Mouse (Mus musculus) spleen, adult 2 months (tissue): ENCODE data around the gene Hdac5. TPM values are rescaled to one million over a fixed set of nuclear protein-coding genes. Genes with fewer than 3 reads are reported as not detected.

ENCODE experiments used
- DNase-seq, 2 experiments: peaks; one replicate each; pipeline versions ENCODE4 v3.0.0 to v3.0.0-alpha.2; 2012 to 2021; ENCODE audit warnings: low spot score in 2 of 2, low read depth in 1 of 2
- H3K27ac ChIP-seq: fragments of 200-500 bp; 2 replicates; pipeline ENCODE4 v1.5.1; 2012; ENCODE audit warnings: low read length, inconsistent platforms; ENCODE audit not compliant: insufficient read depth
- H3K27me3 ChIP-seq: fragments of 200-500 bp; 2 replicates; pipeline ENCODE4 v1.6.1; 2012; ENCODE audit warnings: mild to moderate bottlenecking, moderate library complexity, low read length, inconsistent platforms; ENCODE audit not compliant: control insufficient read depth, insufficient read depth
- H3K36me3 ChIP-seq: fragments of 200-500 bp; 2 replicates; pipeline ENCODE4 v1.6.1; 2012; ENCODE audit warnings: mild to moderate bottlenecking, low read length, inconsistent platforms; ENCODE audit not compliant: control insufficient read depth, insufficient read depth
- H3K4me1 ChIP-seq: fragments of 200-500 bp; 2 replicates; pipeline ENCODE4 v1.6.1; 2011; ENCODE audit warnings: inconsistent platforms; ENCODE audit not compliant: control insufficient read depth, insufficient read depth, insufficient read length
- H3K4me3 ChIP-seq: fragments of 200-500 bp; 2 replicates; pipeline ENCODE4 v1.5.1; 2011; ENCODE audit warnings: mild to moderate bottlenecking, inconsistent platforms; ENCODE audit not compliant: insufficient read depth, insufficient read length; ENCODE audit errors: extremely low read depth
- CTCF ChIP-seq: fragments of 200-500 bp; IDR thresholded peaks from 2 replicates; pipeline ENCODE4 v1.5.1; 2011; ENCODE audit warnings: mild to moderate bottlenecking, inconsistent platforms; ENCODE audit not compliant: insufficient read depth, insufficient read length, insufficient replicate concordance; ENCODE audit errors: extremely low read depth
- POLR2A ChIP-seq: fragments of 200-500 bp; IDR thresholded peaks from 2 replicates; pipeline ENCODE4 v1.6.1; 2011; ENCODE audit warnings: low read depth, low read length, inconsistent platforms
- WGBS: fragments of 180-500 bp; shearing (Covaris S2); methylation state at CpG from one replicate; pipeline ENCODE4 v1.1.7; 2018; 5-methylcytosine and 5-hydroxymethylcytosine counted together
- polyA plus RNA-seq: library from polyadenylated mRNA; depleted of rRNA; stranded (reverse); fragments of >200 nt; gene quantifications from 2 replicates; pipeline ENCODE4 v1.2.3, GENCODE M21; 2012

Hdac5 gene
- polyA plus RNA-seq, 1 experiment, result 71.9 TPM

DNA sequence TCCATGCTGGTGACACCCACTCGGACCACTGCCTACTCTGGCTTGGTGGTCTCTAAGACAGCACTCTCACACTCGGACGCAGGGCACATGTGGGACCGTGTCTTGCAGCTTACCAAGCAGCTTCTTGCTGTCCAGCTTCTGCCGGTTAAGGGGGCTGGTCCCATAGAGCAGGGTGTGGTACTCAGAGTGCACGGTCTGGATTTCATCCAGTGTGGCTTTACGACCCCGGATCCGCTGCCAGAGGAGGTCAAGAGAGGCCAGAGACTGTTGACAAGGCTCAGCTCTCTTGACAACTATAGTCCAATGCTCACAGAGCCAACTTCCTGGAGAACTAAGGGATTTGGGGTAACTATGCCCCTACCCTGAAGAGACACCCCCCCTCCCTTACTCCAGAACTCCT lies 30.1 kb downstream of the Hdac5 start:
- H3K27ac ChIP-seq, result no peak overlapping the region
- no peak overlapping the region for H3K4me3 ChIP-seq
- DNase-seq, result no peak
- TF ChIP-seq CTCF (no peak), POLR2A (no peak)
- H3K4me1 ChIP-seq, result no peaks in the 10 kb centered on the region
- peaks cover 54% of the 10 kb centered on the region for H3K36me3 ChIP-seq
- no peaks in the 10 kb centered on the region for H3K27me3 ChIP-seq
- 88% methylated on average over 9 of the region's 9 CpGs for WGBS

DNA sequence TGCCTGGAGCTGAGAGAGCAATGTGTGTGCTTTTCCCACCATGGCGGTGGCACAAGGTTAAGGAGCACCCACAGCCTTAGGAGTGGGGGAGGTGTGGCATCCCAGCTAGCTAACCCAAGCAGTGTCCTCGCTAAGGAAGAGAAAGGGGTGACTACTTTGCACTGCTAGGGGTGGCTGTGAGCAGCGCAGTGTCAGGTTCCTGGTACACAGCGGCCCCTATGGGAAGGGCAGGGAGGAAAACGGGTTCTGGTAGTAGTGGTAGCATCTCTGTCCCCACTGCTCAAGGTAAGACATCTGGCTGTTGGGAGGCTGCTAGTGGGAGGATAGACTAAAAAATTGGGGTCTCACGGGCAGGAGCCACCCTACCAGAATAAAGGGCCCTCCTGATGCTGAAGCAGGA lies 31.7 kb downstream of the Hdac5 start:
- TF ChIP-seq CTCF (no peak), POLR2A (no peak)
- WGBS, result 82% methylated on average over 6 of the region's 6 CpGs
- no peak overlapping the region for H3K4me3 ChIP-seq
- H3K27ac ChIP-seq, result no peak overlapping the region
- no peaks in the 10 kb centered on the region for H3K4me1 ChIP-seq
- no peaks in the 10 kb centered on the region for H3K27me3 ChIP-seq
- DNase-seq, result no peak
- peaks cover 45% of the 10 kb centered on the region for H3K36me3 ChIP-seq

GRCm38 (mm10) chr11:102196018-102196797 lies 33.8 kb downstream of the Hdac5 start:
- no peak overlapping the region for H3K4me3 ChIP-seq
- no peak overlapping the region for H3K27ac ChIP-seq
- WGBS, result 88% methylated on average over 21 of the region's 21 CpGs
- no peak for DNase-seq
- TF ChIP-seq CTCF, result no peak
- no peak for TF ChIP-seq POLR2A
- peaks cover 37% of the 10 kb centered on the region for H3K36me3 ChIP-seq
- H3K4me1 ChIP-seq, result no peaks in the 10 kb centered on the region
- H3K27me3 ChIP-seq, result no peaks in the 10 kb centered on the region

DNA sequence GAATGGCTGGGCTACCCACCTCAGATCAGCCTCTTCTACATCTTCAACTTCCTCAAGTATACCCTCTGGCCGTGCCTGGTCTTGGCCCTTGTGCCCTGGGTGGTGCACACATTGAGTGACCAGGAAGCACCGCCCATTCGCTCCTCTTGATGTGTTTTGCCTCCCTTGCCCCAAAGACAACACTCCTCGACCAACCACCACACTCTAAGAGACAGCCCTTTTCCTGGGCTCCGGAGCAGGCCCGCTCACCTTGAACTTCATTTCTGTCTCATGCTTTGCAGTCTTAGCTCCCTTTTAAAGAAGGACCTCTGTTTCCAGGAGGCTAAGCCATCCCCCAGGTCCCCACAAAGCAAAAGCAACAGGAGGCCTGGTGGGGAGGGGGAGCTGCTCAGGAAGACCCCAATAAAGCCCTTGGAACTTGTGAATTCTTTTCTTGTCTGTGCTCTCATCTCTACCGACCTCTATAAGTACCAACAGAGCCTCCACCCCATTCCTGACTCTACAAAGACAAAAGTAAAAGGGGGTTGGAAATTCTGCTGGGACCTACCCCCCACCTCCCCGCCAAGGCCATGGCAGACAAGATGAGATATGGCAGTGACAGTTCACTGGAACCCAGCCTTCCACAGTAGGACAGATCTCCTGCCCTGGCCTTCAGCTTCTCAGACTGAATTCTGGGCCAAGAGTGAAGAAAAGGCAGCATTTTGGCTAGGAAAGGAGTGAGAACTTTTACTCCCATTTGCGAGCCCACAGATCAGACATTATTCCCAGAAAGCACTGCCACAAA lies 36.1 kb downstream of the Hdac5 start:
- TF ChIP-seq CTCF (no peak), POLR2A (no peak)
- DNase-seq, result no peak
- no peaks in the 10 kb centered on the region; the same call in none of the 2 replicates for H3K4me1 ChIP-seq
- 87% methylated on average over 9 of the region's 9 CpGs for WGBS
- peaks cover 28% of the 10 kb centered on the region for H3K36me3 ChIP-seq
- no peak overlapping the region for H3K4me3 ChIP-seq
- H3K27ac ChIP-seq, result no peak overlapping the region
- H3K27me3 ChIP-seq, result no peaks in the 10 kb centered on the region

DNA sequence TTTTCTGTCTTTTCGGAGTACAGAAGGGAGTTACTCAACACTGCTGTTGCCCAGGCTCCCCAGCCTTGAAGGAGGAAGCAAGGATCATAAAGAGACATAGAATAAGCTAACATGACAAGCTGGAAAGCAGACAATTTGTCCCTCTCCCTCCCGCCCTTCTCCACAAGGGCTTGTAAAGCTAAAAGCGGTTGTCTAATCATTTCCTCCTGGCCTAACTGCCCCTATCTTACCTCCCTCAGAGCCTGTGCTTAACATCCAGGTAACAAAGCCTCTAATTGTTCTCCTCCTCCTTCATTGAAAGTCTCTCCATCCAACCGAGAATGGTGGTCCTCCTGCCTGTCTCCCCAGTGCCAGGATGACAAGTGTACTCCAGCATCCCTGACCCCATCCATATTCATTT lies 39.1 kb downstream of the Hdac5 start:
- Histone ChIP-seq H3K4me1 (no peaks in the 10 kb centered on the region; the same call in none of the 2 replicates), H3K27me3 (no peaks in the 10 kb centered on the region), H3K36me3 (peaks cover 11% of the 10 kb centered on the region), H3K27ac (no peak overlapping the region), H3K4me3 (no peak overlapping the region)
- 78% methylated on average over 4 of the region's 4 CpGs for WGBS
- no peak for TF ChIP-seq POLR2A
- TF ChIP-seq CTCF, result no peak
- DNase-seq, result no peak

DNA sequence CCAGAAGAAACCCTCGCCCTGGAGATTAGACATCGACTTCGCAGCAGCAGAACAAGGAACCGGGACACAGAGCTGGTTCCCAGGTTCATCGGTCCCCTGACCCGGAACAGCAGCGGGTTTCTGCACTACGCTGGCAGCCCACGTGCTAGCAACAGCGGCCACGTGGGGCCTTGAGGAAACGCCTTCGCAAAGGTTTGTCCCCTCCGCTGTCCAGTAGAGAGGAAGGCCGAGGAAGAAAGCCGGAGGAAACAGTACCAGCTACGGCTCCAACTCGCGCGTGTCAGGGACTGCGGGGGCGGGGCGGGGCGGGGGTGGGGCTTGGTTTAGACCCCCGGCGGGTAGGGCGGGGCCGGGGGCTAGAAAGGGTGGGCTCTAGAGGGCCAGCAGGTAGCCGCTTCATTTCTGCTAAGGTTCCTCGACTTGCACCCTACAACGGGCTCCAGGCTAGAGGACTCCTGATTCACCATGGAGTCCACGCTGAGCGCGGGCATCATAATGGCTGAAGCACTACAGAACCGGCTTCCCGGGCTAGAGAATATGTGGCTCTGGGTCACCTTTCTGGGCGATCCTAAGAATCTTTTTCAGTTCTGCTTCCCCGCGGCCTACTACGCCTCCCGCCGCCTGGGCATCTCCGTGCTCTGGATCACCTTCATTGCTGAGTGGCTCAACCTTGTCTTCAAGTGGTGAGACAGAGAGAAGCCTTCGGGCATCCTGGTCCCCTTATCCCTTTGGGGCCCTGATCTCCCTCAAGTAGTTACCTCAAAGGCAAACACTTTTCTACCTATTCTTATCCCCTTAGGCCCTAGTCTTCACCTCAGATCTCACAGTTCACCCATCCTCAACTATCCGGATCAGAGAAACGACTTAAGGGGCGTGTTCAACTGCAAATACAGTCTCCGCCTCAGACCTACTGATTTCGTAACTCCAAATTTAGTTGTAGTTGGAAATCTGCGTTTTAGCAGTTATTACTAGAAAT lies 40.2 kb downstream of the Hdac5 start, which contains the start of gene G6pc3:
Gene G6pc3 (plus strand): TSS at position 160 of the 976 bp plus-strand sequence.
- H3K4me3 ChIP-seq, result peak within 1 kb of the TSS; percentile 70
- 2% methylated on average over 50 of the region's 50 CpGs for WGBS
- no peaks in the 10 kb centered on the region for H3K27me3 ChIP-seq
- H3K4me1 ChIP-seq, result no peaks in the 10 kb centered on the region; the same call in none of the 2 replicates
- TF ChIP-seq POLR2A (peak; percentile 8; the same call in 1 of the 2 replicates), CTCF (no peak)
- peak within 1 kb of the TSS; percentile 52 for H3K27ac ChIP-seq
- peak; percentile 65 to 90 for DNase-seq
- peaks cover 4% of the 10 kb centered on the region for H3K36me3 ChIP-seq
